Mouse (Mus musculus) MEL (cell line): ENCODE results near the gene Prr15l. TPM values are rescaled to one million over a fixed set of nuclear protein-coding genes. Genes with fewer than 3 reads are reported as not detected.
A peak's percentile ranks its signal among the peaks of the same experiment; 100 is the strongest.

Experiments
- DNase-seq: peaks from one replicate; pipeline ENCODE4 v3.0.0; 2011; ENCODE audit warnings: low read depth, low spot score
- H3K27ac ChIP-seq: 2 replicates; pipeline ENCODE4 v1.5.1; 2012; ENCODE audit warnings: low read depth, mild to moderate bottlenecking, control low read depth, low read length, moderate library complexity; ENCODE audit not compliant: control insufficient read depth
- H3K27me3 ChIP-seq, 2 experiments: fragments of 150-350 bp in 1 of 2; sonication (generic) in 1 of 2; 2 replicates each; pipeline ENCODE4 v1.6.1; 2012; ENCODE audit warnings: low read length in 2 of 2, mild to moderate bottlenecking in 2 of 2, improper control_type of control experiment in 1 of 2, moderate library complexity in 1 of 2; ENCODE audit not compliant: insufficient read depth in 2 of 2, control insufficient read depth in 1 of 2
- H3K36me3 ChIP-seq, 2 experiments: 2 replicates each; pipeline ENCODE4 v1.6.1; 2012 to 2014; ENCODE audit warnings: low read length in 2 of 2, improper control_type of control experiment in 1 of 2, inconsistent platforms in 1 of 2, mild to moderate bottlenecking in 1 of 2; ENCODE audit not compliant: insufficient read depth in 2 of 2, control insufficient read depth in 1 of 2
- H3K4me1 ChIP-seq, 2 experiments: fragments of 150-350 bp in 1 of 2; sonication (generic) in 1 of 2; 2 replicates each; pipeline ENCODE4 v1.6.1; 2012; ENCODE audit warnings: low read length in 2 of 2, improper control_type of control experiment in 1 of 2, mild to moderate bottlenecking in 1 of 2; ENCODE audit not compliant: insufficient read depth in 2 of 2, control insufficient read depth in 1 of 2
- H3K4me3 ChIP-seq, 2 experiments: fragments of 150-350 bp in 1 of 2; sonication (generic) in 1 of 2; 2 replicates each; pipeline ENCODE4 v1.5.1; 2012; ENCODE audit warnings: low read depth in 2 of 2, low read length in 2 of 2, mild to moderate bottlenecking in 2 of 2, moderate library complexity in 2 of 2, control low read depth in 1 of 2, improper control_type of control experiment in 1 of 2; ENCODE audit not compliant: control insufficient read depth in 1 of 2, insufficient read depth in 1 of 2
- H3K79me2 ChIP-seq: 2 replicates; pipeline ENCODE4 v1.6.1; 2012; ENCODE audit warnings: mild to moderate bottlenecking, low read length, moderate library complexity; ENCODE audit not compliant: control insufficient read depth, poor library complexity, insufficient read depth
- H3K9ac ChIP-seq: 2 replicates; pipeline ENCODE4 v1.6.1; 2012; ENCODE audit warnings: low read depth, mild to moderate bottlenecking, control low read depth, low read length, moderate library complexity; ENCODE audit not compliant: control insufficient read depth, poor library complexity, severe bottlenecking
- H3K9me3 ChIP-seq: fragments of 150-350 bp; sonication (generic); replicated peaks from 2 replicates; pipeline ENCODE4 v1.6.1; 2012; ENCODE audit warnings: mild to moderate bottlenecking, low read length, improper control_type of control experiment, moderate library complexity; ENCODE audit not compliant: insufficient read depth
- CTCF ChIP-seq, 3 experiments: IDR thresholded peaks in 2 of 3; conservative IDR thresholded peaks in 1 of 3; 2 replicates each; pipeline ENCODE4 v1.5.1; 2011 to 2012; ENCODE audit warnings: low read length in 3 of 3, low read depth in 2 of 3, mild to moderate bottlenecking in 2 of 3, improper control_type of control experiment in 1 of 3, inconsistent platforms in 1 of 3, mixed read lengths in 1 of 3, moderate library complexity in 1 of 3; ENCODE audit not compliant: control insufficient read depth in 1 of 3, insufficient read depth in 1 of 3, poor library complexity in 1 of 3, severe bottlenecking in 1 of 3
- E2F4 ChIP-seq: IDR thresholded peaks from 2 replicates; pipeline ENCODE4 v1.6.1; 2011; ENCODE audit warnings: low read depth, low read length, improper control_type of control experiment, borderline replicate concordance
- ETS1 ChIP-seq: IDR thresholded peaks from 2 replicates; pipeline ENCODE4 v1.6.1; 2012; ENCODE audit warnings: low read depth, mild to moderate bottlenecking, inconsistent platforms, low read length, improper control_type of control experiment, moderate library complexity
- GATA1 ChIP-seq: IDR thresholded peaks from 2 replicates; pipeline ENCODE4 v1.6.1; 2011; ENCODE audit warnings: low read depth, low read length, improper control_type of control experiment
- HCFC1 ChIP-seq: IDR thresholded peaks from 2 replicates; pipeline ENCODE4 v1.6.1; 2012; ENCODE audit warnings: low read depth, mild to moderate bottlenecking, inconsistent platforms, low read length, improper control_type of control experiment, moderate library complexity
- JUND ChIP-seq: IDR thresholded peaks from 2 replicates; pipeline ENCODE4 v1.6.1; 2011; ENCODE audit warnings: low read depth, mild to moderate bottlenecking, improper control_type of control experiment, low read length
- MAFK ChIP-seq: IDR thresholded peaks from 2 replicates; pipeline ENCODE4 v1.6.1; 2011; ENCODE audit warnings: low read depth, mild to moderate bottlenecking, low read length, improper control_type of control experiment, borderline replicate concordance
- MAZ ChIP-seq: IDR thresholded peaks from 2 replicates; pipeline ENCODE4 v1.6.1; 2012; ENCODE audit warnings: low read depth, mild to moderate bottlenecking, inconsistent platforms, low read length, improper control_type of control experiment
- MEF2A ChIP-seq: IDR thresholded peaks from 2 replicates; pipeline ENCODE4 v1.6.1; 2014; ENCODE audit warnings: low read depth, mild to moderate bottlenecking, inconsistent platforms, low read length, improper control_type of control experiment; ENCODE audit not compliant: poor library complexity, insufficient replicate concordance, severe bottlenecking; ENCODE audit errors: extremely low read depth
- MXI1 ChIP-seq: IDR thresholded peaks from 2 replicates; pipeline ENCODE4 v1.6.1; 2011; ENCODE audit warnings: mild to moderate bottlenecking, low read depth, low read length, improper control_type of control experiment
- MYB ChIP-seq: IDR thresholded peaks from 2 replicates; pipeline ENCODE4 v1.6.1; 2011; ENCODE audit warnings: mild to moderate bottlenecking, low read depth, low read length, improper control_type of control experiment
- MYC ChIP-seq: IDR thresholded peaks from 2 replicates; pipeline ENCODE4 v1.6.1; 2011; ENCODE audit warnings: low read depth, mild to moderate bottlenecking, low read length, improper control_type of control experiment, moderate library complexity
- NRF1 ChIP-seq: IDR thresholded peaks from 2 replicates; pipeline ENCODE4 v1.6.1; 2014; ENCODE audit warnings: low read depth, mild to moderate bottlenecking, inconsistent platforms, low read length, improper control_type of control experiment, moderate library complexity; ENCODE audit not compliant: poor library complexity, insufficient read depth, severe bottlenecking
- POLR2A ChIP-seq, 2 experiments: IDR thresholded peaks; 2 replicates each; pipeline ENCODE4 v1.6.1; 2011 to 2012; ENCODE audit warnings: low read length in 2 of 2, mild to moderate bottlenecking in 2 of 2, control low read depth in 1 of 2, improper control_type of control experiment in 1 of 2, low read depth in 1 of 2, moderate library complexity in 1 of 2; ENCODE audit not compliant: control insufficient read depth in 1 of 2, insufficient read depth in 1 of 2, poor library complexity in 1 of 2
- POLR2AphosphoS2 ChIP-seq: IDR thresholded peaks from 2 replicates; pipeline ENCODE4 v1.6.1; 2011; ENCODE audit warnings: low read length, improper control_type of control experiment
- RAD21 ChIP-seq: IDR thresholded peaks from 2 replicates; pipeline ENCODE4 v1.6.1; 2011; ENCODE audit warnings: mild to moderate bottlenecking, low read depth, low read length, improper control_type of control experiment
- SMC3 ChIP-seq: IDR thresholded peaks from 2 replicates; pipeline ENCODE4 v1.6.1; 2011; ENCODE audit warnings: low read depth, low read length, improper control_type of control experiment
- UBTF ChIP-seq: IDR thresholded peaks from 2 replicates; pipeline ENCODE4 v1.6.1; 2012; ENCODE audit warnings: low read depth, mild to moderate bottlenecking, inconsistent platforms, low read length, improper control_type of control experiment, moderate library complexity, borderline replicate concordance; ENCODE audit not compliant: insufficient read depth
- USF1 ChIP-seq: IDR thresholded peaks from 2 replicates; pipeline ENCODE4 v1.6.1; 2014; ENCODE audit warnings: low read depth, mild to moderate bottlenecking, inconsistent platforms, low read length, improper control_type of control experiment, moderate library complexity
- ZC3H11A ChIP-seq: IDR thresholded peaks from 2 replicates; pipeline ENCODE4 v1.6.1; 2012; ENCODE audit warnings: low read depth, mild to moderate bottlenecking, inconsistent platforms, low read length, improper control_type of control experiment
- ZNF384 ChIP-seq: IDR thresholded peaks from 2 replicates; pipeline ENCODE4 v1.6.1; 2012; ENCODE audit warnings: low read depth, mild to moderate bottlenecking, inconsistent platforms, low read length, improper control_type of control experiment
- polyA plus RNA-seq, 2 experiments: library from polyadenylated mRNA; stranded (reverse) in 1 of 2; unstranded in 1 of 2; fragments of >175 nt in 1 of 2; fragments of >200 nt in 1 of 2; gene quantifications; 2 replicates each; pipeline versions ENCODE4 v1.2.1 to v1.2.4; 2012; ENCODE audit warnings: low replicate concordance in 2 of 2, low read depth in 1 of 2; ENCODE audit not compliant: insufficient read length in 2 of 2, insufficient read depth in 1 of 2, missing spikeins in 1 of 2
- total RNA-seq: library from RNA; depleted of rRNA; stranded (reverse); fragments of 300-350 nt; gene quantifications from 2 replicates; pipeline ENCODE4 v1.2.3, GENCODE M21; 2012

The Prr15l gene
- total and polyA plus RNA-seq, 3 experiments = 0.08 to 0.19 TPM; not detected in 1

DNA sequence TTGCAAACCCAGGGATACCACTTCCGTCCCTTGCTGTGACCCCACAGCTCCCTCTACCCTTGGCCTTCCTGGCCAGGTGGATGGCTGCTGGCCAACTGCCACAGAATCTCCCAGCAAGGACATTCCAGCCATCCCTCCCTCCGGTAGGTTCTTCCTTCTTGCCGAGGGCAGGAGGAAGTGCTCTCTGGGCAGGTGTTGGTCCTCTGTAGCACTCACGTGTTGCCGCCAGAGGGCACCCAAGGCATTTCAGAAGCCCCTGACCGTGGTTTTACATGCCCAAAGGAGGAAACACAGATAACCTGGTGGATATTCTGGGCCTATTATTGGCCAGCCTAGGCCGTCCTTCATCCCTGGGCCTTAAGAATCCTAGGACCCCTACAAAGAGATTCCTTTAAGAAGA, 54.5 kb downstream of the Prr15l start (continued):
- TF ChIP-seq MAZ (peak; percentile 86; the same call in 1 of the 2 replicates), MAFK (no peak)

GRCm38 (mm10) chr11:96982859-96983258, 55.0 kb downstream of the Prr15l start, which contains the start of gene Sp2:
Gene Sp2, minus strand, starts transcription at chr11:96982959.
- H3K4me1 ChIP-seq = peaks cover 5 to 14% of the 10 kb centered on the region in 2 experiments
- H3K9ac ChIP-seq = no peak within 1 kb of the TSS
- H3K27ac ChIP-seq = no peak within 1 kb of the TSS
- no peak for TF ChIP-seq POLR2A (IDR thresholded peaks at IDR 0.05; ENCODE audit: control insufficient read depth in 1 of 2, insufficient read depth in 1 of 2, low read depth in 1 of 2, low read length in 2 of 2, poor library complexity in 1 of 2)
- TF ChIP-seq JUND = no peak
- no peak for TF ChIP-seq ETS1
- TF ChIP-seq MAFK = no peak
- TF ChIP-seq MXI1 = no peak
- TF ChIP-seq POLR2AphosphoS2 = no peak
- no peak for TF ChIP-seq GATA1
- TF ChIP-seq RAD21 = no peak
- no peak for TF ChIP-seq MYB
- TF ChIP-seq UBTF = no peak
- no peak for TF ChIP-seq CTCF (IDR thresholded peaks at IDR 0.05 in 2 of 3, conservative IDR thresholded peaks at IDR 0.05 in 1 of 3; ENCODE audit: control insufficient read depth in 1 of 3, insufficient read depth in 1 of 3, low read depth in 2 of 3, low read length in 3 of 3, poor library complexity in 1 of 3, severe bottlenecking in 1 of 3)
- TF ChIP-seq MAZ = no peak
- TF ChIP-seq USF1 = no peak
- no peak for TF ChIP-seq SMC3
- no peak for TF ChIP-seq E2F4
- peaks cover 1% of the 10 kb centered on the region; the same call in 1 of the 2 replicates for H3K79me2 ChIP-seq
- DNase-seq = no peak
- H3K4me3 ChIP-seq = no peak within 1 kb of the TSS
- peaks cover 0 to 5% of the 10 kb centered on the region in 2 experiments; a peak in 2 of 4 replicates for H3K36me3 ChIP-seq
- no peaks in the 10 kb centered on the region for H3K9me3 ChIP-seq
- peaks cover 0 to 4% of the 10 kb centered on the region in 2 experiments; a peak in 2 of 4 replicates for H3K27me3 ChIP-seq

GRCm38 (mm10) chr11:96984903-96985302, 57.0 kb downstream of the Prr15l start:
- H3K9me3 ChIP-seq = no peaks in the 10 kb centered on the region
- peaks cover 0 to 4% of the 10 kb centered on the region in 2 experiments; a peak in 2 of 4 replicates for H3K27me3 ChIP-seq
- no peaks in the 10 kb centered on the region for H3K4me1 ChIP-seq
- TF ChIP-seq NRF1 = no peak
- no peak for TF ChIP-seq GATA1
- TF ChIP-seq MYC = no peak
- TF ChIP-seq MAFK = no peak
- TF ChIP-seq HCFC1 = no peak
- TF ChIP-seq ZNF384 = no peak
- no peak for TF ChIP-seq MAZ
- no peak for TF ChIP-seq MEF2A
- no peak for TF ChIP-seq ZC3H11A
- no peak for TF ChIP-seq UBTF
- no peaks in the 10 kb centered on the region for H3K36me3 ChIP-seq
- no peak overlapping the region for H3K4me3 ChIP-seq
- no peaks in the 10 kb centered on the region for H3K79me2 ChIP-seq
- no peak overlapping the region for H3K27ac ChIP-seq
- DNase-seq = no peak
- no peak overlapping the region for H3K9ac ChIP-seq
